Mouse (Mus musculus) adrenal gland, adult 8-10 months (tissue): ENCODE measurements around the gene Neurog1. TPM values are rescaled to one million over a fixed set of nuclear protein-coding genes. Genes with fewer than 3 reads are reported as not detected.

Source experiments
- DNase-seq: peaks from one replicate; pipeline ENCODE4 v3.0.0; 2022
- total RNA-seq, 4 experiments: library from RNA; stranded (reverse); gene quantifications; 2 replicates each; pipeline ENCODE4 v1.2.4; 2022

The Neurog1 gene
- total RNA-seq, 4 experiments from 2014 or later = not detected

DNA sequence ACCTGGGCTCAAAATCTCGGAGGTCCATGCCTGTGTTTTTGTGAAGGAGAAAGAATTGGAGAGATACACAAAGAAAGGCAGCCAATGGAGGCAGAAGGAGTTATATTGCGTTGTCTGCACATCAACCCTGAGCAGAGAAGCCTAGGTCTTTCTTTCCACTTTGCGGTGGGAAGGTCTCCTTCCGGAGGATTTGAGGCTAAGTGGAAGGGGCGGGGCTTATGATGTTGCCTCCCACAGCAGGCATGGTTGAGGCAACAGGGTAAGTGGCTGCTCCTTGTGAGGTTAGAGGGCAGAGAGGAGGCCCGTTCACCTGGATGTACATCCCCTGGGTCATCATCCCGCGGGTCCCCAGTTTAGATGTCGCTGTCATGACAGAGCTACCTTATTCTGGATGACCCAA lies 32.7 kb downstream of the Neurog1 start:
- DNase-seq = no peak

DNA sequence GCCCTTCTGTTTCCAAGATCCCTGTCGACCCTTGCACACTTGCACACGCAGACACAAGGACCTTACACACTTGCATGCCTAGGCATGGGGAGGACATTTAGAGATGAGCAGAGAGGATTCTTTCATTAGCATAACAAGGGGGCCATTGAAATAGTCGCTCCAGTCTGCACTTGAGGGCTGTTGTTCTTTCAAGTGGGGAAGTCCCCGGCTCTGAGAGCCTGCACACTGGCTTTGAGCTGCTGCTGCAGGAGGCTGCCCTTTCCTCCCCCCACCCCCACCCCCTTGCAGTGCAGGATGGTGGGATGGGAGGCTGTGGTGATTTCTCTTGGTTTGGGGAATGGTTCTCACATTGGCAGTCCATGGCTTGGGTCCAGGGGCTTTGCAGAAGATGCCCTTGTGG lies 35.9 kb downstream of the Neurog1 start:
- no peak for DNase-seq

DNA sequence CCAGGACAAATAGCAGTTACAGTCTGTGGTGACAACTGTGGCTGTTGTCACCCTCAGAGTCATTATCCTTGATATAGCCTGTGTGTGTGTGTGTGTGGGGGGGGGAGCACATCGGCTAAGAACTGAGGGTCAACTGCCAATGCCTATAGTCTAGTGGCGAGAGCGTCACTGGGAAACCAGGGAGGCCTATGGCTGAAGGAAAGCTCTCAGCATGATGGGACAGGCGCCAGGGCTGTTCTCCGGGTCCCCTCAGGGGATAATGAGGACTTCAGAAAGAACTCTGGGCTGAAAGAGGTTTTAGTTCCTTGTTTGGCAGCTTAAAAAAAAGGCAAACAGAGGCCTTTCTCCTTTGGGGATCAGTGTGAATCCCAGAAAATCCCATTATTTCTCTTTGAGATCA lies 37.3 kb downstream of the Neurog1 start:
- DNase-seq = no peak

DNA sequence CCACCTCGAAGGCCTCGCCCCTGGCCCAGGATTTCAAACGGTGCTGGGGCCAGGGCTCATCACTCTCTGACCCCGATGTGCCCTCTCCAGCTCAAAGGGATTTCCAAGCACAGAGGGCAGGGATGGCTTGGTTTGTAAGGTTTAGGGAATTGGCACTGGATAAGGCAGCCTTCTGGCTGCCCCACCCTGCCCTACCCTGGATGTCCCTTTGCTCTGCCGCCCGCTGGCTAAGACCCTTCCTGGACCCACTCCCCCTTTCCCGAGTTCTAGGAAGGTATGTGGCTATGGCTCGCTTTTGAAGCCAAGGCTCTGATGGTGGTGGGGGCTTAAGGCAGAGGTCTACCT lies 42.9 kb downstream of the Neurog1 start:
- no peak for DNase-seq

DNA sequence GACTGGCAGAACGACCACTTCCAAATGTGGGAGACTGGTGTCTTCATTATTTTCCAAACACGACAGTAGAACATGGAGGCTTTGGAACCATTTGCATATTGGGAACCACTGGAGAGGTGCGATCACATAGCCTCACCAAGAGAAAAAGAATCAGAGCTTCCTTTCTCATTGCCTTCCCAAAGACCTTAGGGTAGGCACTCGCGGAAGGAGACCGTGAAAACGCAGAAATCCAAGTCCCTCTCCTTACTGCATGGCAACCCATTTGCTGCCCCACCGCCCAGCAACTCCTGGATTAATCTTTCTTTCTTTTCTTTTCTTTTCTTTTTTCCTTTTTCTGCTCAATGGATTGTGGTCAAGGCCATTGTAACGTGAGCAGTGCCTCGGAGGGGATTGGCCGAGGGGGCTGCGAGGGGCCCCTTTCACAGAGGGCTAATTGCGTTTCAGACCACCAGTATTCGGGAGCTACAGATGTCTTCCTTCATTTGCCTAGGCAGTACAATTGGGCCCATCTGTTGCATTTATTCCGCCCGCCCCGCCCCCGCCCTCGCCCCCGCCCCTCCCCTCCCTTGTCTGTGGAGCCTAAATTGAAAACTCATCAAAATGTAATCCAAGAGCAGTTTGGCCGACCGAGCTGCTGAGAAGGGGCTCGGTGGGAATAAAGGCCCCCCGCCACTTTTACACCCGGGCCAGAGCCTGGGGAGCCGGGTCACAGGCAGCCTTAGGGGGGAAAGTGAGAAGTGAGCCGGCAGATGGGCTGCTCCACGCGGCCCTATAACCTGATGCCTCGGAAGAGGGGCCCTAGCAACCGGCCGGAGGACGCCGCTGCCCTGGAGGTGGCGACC lies 43.5 kb downstream of the Neurog1 start:
- no peak for DNase-seq

Other genes with a start within 250 kb of the Neurog1 start
- gene H2afy, start 115.8 kb downstream of the Neurog1 start, total RNA-seq = 100 to 1,000 TPM; 130 to 162 (median 139) TPM
- gene Tifab, start 73.3 kb downstream of the Neurog1 start, total RNA-seq = 1 to 10 TPM; 1.9 to 5.3 (median 4.4) TPM
- 10 to 100 TPM; 63.0 to 86.6 (median 76.1) TPM for gene Cxcl14, start 44.4 kb upstream of the Neurog1 start, total RNA-seq
- gene Gm3045, start 174.4 kb upstream of the Neurog1 start, total RNA-seq = not detected
- gene Slc25a48, start 186.2 kb upstream of the Neurog1 start, total RNA-seq = 1 to 10 TPM in 3 of 4 experiments, under 1 TPM in 1; 0.55 to 2.5 (median 1.4) TPM
- not detected for gene Il9, start 230.1 kb upstream of the Neurog1 start, total RNA-seq